Mouse (Mus musculus) intestine, embryonic 16.5 days (tissue): Measurements from ENCODE around the gene Hddc3. TPM values are rescaled to one million over a fixed set of nuclear protein-coding genes. Genes with fewer than 3 reads are reported as not detected.
A peak's percentile ranks its signal among the peaks of the same experiment; 100 is the strongest.
"Not testable (repeated sequence)": the region's sequence is repeated elsewhere in the genome, so short reads cannot be mapped to it uniquely, and the experiment has no call there.

ENCODE experiments used
- ATAC-seq: fragments of 200-750 bp; cut with Nextera tagmentation; 2 replicates; pipeline ENCODE4 v1.8.0; 2017; ENCODE audit warnings: moderate TSS enrichment, moderate library complexity
- H3K27ac ChIP-seq: fragments of 300-500 bp; sonication (generic); 2 replicates; pipeline ENCODE4 v1.5.1; 2014; ENCODE audit warnings: mild to moderate bottlenecking, low read length
- H3K27me3 ChIP-seq: fragments of 300-500 bp; sonication (generic); replicated peaks from 2 replicates; pipeline ENCODE4 v1.6.1; 2014; ENCODE audit warnings: low read length, control low read depth, mixed read lengths; ENCODE audit not compliant: control insufficient read depth, insufficient read depth
- H3K36me3 ChIP-seq: fragments of 300-500 bp; sonication (generic); 2 replicates; pipeline ENCODE4 v1.6.1; 2014; ENCODE audit warnings: low read length, control low read depth; ENCODE audit not compliant: control insufficient read depth, insufficient read depth
- H3K4me1 ChIP-seq: fragments of 300-500 bp; sonication (generic); 2 replicates; pipeline ENCODE4 v1.6.1; 2014; ENCODE audit warnings: low read length, control low read depth, mixed read lengths; ENCODE audit not compliant: control insufficient read depth, insufficient read depth
- H3K4me2 ChIP-seq: fragments of 300-500 bp; sonication (generic); 2 replicates; pipeline ENCODE4 v1.6.1; 2014; ENCODE audit warnings: low read depth, low read length, control low read depth
- H3K4me3 ChIP-seq: fragments of 300-500 bp; sonication (generic); 2 replicates; pipeline ENCODE4 v1.5.1; 2014; ENCODE audit warnings: mild to moderate bottlenecking, low read length
- H3K9ac ChIP-seq: fragments of 300-500 bp; sonication (generic); 2 replicates; pipeline ENCODE4 v1.6.1; 2014; ENCODE audit warnings: low read depth, low read length
- H3K9me3 ChIP-seq: fragments of 300-500 bp; sonication (generic); 2 replicates; pipeline ENCODE4 v1.6.1; 2016; ENCODE audit warnings: low read length, control low read depth; ENCODE audit not compliant: control insufficient read depth
- WGBS: fragments of 180-500 bp; shearing (Covaris S2); extraction: QIAGEN DNeasy Blood & Tissue Kit; methylation state at CpG from one replicate; pipeline ENCODE4 v1.1.7; 2014; 5-methylcytosine and 5-hydroxymethylcytosine counted together
- polyA plus RNA-seq: library from polyadenylated mRNA; unstranded; fragments of >200 nt; fragmentation: Nextera tagmentation; extraction: Ambion mirVana; gene quantifications from 2 replicates; pipeline ENCODE4 v1.2.1, GENCODE M21; 2015

Gene Hddc3
- polyA plus RNA-seq, 1 experiment from 2014 or later, result 18.7 TPM

DNA sequence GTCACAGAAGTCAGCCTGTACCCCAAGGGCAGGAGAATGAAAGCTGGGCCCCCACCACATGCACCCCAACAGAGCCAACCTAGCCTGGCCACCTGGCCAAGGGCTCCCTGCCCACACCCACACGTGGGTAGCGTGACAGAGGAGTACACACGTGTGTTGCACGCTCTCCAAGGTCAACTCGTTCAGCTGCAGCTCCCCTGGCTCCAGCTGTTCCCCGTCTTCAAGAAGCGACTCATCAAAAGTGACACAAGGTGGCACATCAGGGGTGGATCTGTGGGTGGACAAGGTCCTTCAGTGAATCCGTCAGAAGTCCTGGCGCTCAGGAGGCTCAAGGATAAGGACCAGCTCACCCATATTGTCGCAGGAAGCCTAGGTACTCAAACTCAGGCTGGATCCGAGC is 40.0 kb downstream of the Hddc3 start:
- Histone ChIP-seq H3K9ac (no peak overlapping the region), H3K27me3 (no peaks in the 10 kb centered on the region), H3K4me2 (no peak overlapping the region), H3K27ac (no peak overlapping the region), H3K4me3 (no peak overlapping the region), H3K9me3 (no peaks in the 10 kb centered on the region), H3K4me1 (peaks cover 15% of the 10 kb centered on the region), H3K36me3 (no peaks in the 10 kb centered on the region)
- no peak for ATAC-seq
- 70% methylated on average over 11 of the region's 11 CpGs for WGBS

DNA sequence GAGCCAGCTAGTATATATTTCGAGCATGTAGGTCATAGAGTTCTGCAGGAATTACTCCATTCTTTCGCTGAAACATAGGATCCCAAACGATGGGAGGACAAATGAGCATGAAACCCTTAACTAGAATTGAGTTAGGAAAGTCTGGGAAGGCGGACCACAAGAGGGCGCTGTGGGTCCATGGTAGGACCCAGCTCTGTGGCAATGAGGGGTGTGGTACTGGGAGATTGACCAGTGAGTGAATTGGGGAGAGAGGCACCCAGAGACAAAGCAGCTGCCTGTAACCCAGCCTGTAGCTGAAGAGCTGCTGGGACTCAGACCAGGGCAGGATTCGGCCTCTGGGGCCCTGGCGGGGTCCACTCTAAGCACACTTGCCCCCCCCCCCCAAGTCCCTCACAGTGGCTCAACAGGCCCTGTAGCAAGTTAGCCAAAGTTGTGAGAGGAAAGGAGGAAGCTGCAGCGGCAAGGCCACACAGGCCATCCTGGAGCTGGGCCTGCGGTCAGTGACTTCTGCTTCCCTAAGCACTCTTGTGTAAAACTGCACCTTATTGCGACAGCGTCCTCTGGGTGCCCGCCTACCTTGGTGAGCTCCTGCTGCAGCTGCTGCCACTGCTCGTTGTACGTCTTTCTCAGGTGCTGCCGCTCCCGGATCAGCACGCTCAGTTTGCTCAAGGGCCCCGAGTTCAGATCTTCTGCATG is 43.5 kb downstream of the Hddc3 start:
- H3K9ac ChIP-seq, result peak overlapping the region; percentile 72
- peak overlapping the region; percentile 80; the same call in 1 of the 2 replicates for H3K27ac ChIP-seq
- peaks cover 10% of the 10 kb centered on the region; the same call in 1 of the 2 replicates for H3K36me3 ChIP-seq
- peak overlapping the region; percentile 45 for H3K4me3 ChIP-seq
- peak; percentile 75 for ATAC-seq
- 42% methylated on average over 18 of the region's 18 CpGs for WGBS
- no peaks in the 10 kb centered on the region for H3K27me3 ChIP-seq
- H3K9me3 ChIP-seq, result no peaks in the 10 kb centered on the region
- H3K4me2 ChIP-seq, result peak overlapping the region; percentile 52
- peaks cover 21% of the 10 kb centered on the region for H3K4me1 ChIP-seq

DNA sequence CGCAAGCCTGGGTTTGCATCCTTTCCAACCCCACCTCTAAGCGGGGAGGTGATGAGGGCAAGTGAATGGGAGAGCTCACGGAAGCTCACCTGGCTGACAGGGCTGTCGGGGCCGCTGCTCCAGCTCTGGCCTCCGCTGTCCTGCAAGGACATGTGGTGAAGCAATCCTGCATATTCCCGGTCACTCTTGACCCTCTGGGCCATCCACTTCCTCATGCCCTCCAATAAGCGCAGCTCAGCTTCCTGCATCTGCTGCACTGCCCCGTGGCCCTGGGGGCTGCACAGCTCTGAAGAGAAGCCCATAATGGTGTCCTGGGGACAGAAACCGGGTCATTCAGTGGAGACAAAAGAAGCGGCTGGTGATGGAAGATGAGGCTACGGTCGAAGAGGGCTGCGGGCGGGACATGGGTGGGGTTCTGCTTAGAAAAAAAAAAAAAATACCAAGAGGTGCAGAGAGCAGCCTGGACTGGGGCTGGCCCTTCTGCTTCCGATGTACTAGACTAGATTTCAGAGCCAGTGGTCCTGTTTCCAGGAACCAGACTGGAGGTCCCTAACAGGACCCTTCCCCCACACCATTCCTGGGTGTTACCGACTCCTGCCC is 44.2 kb downstream of the Hddc3 start:
- Histone ChIP-seq H3K9me3 (no peaks in the 10 kb centered on the region), H3K4me3 (peak overlapping the region; percentile 45), H3K4me2 (peak overlapping the region; percentile 52), H3K27ac (peak overlapping the region; percentile 80), H3K4me1 (peaks cover 21% of the 10 kb centered on the region), H3K9ac (peak overlapping the region; percentile 72), H3K27me3 (no peaks in the 10 kb centered on the region), H3K36me3 (peaks cover 15% of the 10 kb centered on the region; the same call in 1 of the 2 replicates)
- ATAC-seq, result peak; percentile 16
- 42% methylated on average over 17 of the region's 17 CpGs for WGBS

DNA sequence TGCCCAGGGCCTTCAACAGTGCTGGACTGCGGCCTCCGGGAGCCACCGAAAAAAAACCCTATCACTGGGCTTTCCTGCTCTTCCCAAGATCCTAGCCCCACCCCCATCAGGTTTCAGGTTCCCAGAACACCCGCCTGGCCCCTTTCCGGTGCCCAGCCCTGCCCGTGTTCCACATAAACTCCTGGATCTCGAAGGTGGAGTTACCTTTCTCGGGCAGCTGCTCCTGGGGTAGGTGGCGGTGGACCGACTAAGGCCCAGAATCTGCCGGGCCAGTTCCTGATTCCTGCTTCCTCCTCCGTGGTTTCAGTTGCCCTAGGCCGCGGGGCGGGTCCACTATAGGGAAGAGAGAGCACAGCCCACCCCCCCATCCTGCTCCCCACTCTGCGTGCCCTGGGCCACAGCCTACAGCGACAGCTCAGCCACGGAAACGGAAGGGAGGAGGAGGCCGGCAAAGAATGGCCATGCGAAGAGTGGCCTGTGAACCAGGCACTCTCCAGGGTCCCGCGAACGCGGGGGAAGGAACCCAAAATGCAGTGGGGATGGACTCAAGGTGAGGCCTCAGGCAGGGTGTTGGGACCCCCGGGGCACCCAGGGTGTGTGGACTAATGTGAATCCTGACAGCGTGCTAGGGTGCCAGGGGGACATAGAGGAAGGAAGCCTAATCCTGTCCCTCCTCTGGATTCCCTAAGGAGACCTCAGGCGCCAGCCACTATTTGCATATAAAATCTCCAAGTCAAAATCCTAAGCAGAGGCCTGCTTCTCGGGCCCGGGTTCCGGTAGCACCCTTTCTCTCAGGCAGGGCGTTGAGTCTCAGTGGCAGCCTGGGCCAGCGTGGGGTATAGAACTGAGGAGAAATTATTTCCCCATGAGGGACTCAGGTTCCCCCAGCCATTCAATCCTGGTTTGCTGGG is 45.0 kb downstream of the Hddc3 start, which contains the start of gene Fes:
Fes (minus strand) TSS at position 314 of the 911 bp plus-strand sequence.
- peak within 1 kb of the TSS; percentile 80 for H3K27ac ChIP-seq
- H3K36me3 ChIP-seq, result peaks cover 23% of the 10 kb centered on the region
- H3K4me1 ChIP-seq, result peaks cover 21% of the 10 kb centered on the region
- no peaks in the 10 kb centered on the region for H3K27me3 ChIP-seq
- peak within 1 kb of the TSS; percentile 45 for H3K4me3 ChIP-seq
- H3K9ac ChIP-seq, result peak within 1 kb of the TSS; percentile 72
- H3K9me3 ChIP-seq, result no peaks in the 10 kb centered on the region
- H3K4me2 ChIP-seq, result peak within 1 kb of the TSS; percentile 52
- 17% methylated on average over 33 of the region's 33 CpGs for WGBS
- peak; percentile 58 for ATAC-seq

DNA sequence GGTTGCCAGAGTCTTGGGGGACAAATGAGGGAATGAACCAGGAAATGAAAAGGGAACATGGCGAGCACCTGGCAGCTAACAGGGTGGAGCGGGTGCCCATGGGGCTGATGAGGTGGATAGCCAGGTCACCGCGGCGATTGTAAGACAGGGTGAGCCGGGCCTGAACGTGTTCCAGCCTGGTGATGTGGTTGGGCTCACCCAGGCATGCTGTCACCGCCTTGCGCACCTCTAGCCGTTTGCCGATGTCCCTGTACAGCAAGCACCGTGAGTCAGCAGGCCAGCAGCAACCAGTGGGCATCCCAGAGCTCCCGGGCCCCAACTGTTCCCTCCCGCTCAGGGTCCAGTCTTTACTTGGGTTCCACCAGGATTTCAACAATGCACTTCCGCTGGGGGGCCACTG is 49.2 kb downstream of the Hddc3 start:
- no peak for ATAC-seq
- Histone ChIP-seq H3K9ac (no peak overlapping the region), H3K27me3 (no peaks in the 10 kb centered on the region), H3K9me3 (no peaks in the 10 kb centered on the region), H3K4me2 (no peak overlapping the region), H3K4me3 (no peak overlapping the region), H3K27ac (no peak overlapping the region), H3K4me1 (peaks cover 13% of the 10 kb centered on the region), H3K36me3 (peaks cover 39% of the 10 kb centered on the region)
- WGBS, result 93% methylated on average over 15 of the region's 15 CpGs

DNA sequence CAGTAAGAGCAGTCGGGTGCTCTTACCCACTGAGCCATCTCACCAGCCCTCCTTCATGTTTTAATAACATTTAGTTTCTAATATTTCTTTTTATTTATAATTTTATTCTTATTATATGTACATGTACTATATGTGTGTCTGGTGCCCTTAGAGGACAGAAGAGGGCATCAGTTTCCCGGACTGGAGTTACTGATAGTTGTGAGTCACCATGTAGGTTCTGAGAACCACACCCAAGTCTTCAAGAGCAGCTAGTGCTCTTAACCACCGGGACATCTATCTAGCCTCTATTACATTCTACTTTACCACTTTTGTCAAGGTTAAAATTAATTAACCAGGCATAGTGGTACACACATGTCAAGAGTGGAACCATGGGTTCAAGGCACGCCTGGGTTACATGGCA is 51.7 kb downstream of the Hddc3 start:
- 85% methylated on average over 4 of the region's 4 CpGs for WGBS
- H3K36me3 ChIP-seq, result peaks cover 40% of the 10 kb centered on the region
- no peak for ATAC-seq
- no peak overlapping the region for H3K4me2 ChIP-seq
- no peak overlapping the region for H3K4me3 ChIP-seq
- no peaks in the 10 kb centered on the region for H3K4me1 ChIP-seq
- H3K27me3 ChIP-seq, result no peaks in the 10 kb centered on the region
- H3K9ac ChIP-seq, result no peak overlapping the region
- no peak overlapping the region for H3K27ac ChIP-seq
- no peaks in the 10 kb centered on the region for H3K9me3 ChIP-seq

DNA sequence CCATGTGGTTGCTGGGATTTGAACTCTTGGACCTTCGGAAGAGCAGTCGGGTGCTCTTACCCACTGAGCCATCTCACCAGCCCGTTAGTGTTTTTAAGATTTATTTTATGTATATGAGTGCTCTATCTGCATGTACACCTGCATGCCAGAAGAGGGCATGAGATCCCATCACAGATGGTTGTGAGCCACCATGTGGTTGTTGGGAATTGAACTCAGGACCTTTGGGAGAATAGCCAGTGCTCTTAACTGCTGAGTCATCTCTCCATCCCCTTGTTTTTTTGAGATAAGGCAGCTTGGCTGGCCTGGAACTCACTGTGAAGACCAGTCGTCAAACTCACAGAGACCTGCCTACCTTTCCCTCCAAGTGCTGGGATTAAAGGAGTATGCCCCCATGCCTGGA is 53.5 kb downstream of the Hddc3 start:
- 89% methylated on average over 4 of the region's 4 CpGs for WGBS
- not testable (repeated sequence) for ATAC-seq, H3K9ac ChIP-seq, H3K27me3 ChIP-seq, H3K4me3 ChIP-seq, H3K27ac ChIP-seq, H3K4me2 ChIP-seq, H3K9me3 ChIP-seq
- H3K4me1 ChIP-seq, result peaks cover 16% of the 10 kb centered on the region
- peaks cover 30% of the 10 kb centered on the region for H3K36me3 ChIP-seq

DNA sequence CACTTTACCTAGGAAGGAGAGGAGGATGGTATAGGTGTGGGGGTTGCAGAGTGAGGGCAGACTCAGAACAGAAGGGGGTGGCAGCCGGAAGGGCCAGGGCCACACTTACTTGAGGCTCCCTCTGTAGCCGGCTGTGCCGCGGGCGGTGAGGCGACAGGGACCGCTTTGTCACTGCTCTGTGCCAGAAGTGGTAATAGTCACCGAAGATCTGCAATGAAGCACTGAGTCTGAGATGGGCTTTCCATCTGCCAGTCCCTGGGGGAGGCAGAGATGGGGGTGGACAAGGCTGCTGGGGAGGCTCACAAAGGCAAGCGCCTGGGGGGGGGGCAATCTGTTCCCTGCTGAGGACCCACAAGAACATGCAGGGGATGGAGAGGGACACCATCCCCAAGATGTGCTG is 55.1 kb downstream of the Hddc3 start:
- WGBS, result 96% methylated on average over 9 of the region's 9 CpGs
- H3K4me1 ChIP-seq, result peaks cover 20% of the 10 kb centered on the region
- no peaks in the 10 kb centered on the region for H3K9me3 ChIP-seq
- H3K27ac ChIP-seq, result no peak overlapping the region
- H3K27me3 ChIP-seq, result no peaks in the 10 kb centered on the region
- ATAC-seq, result no peak
- H3K4me2 ChIP-seq, result no peak overlapping the region
- no peak overlapping the region for H3K4me3 ChIP-seq
- peaks cover 16% of the 10 kb centered on the region for H3K36me3 ChIP-seq
- H3K9ac ChIP-seq, result no peak overlapping the region
